Mouse (Mus musculus): Measurements from ENCODE around the gene Trmt44.
A peak's percentile ranks its signal among the peaks of the same experiment; 100 is the strongest.
"Not testable (repeated sequence)": the region's sequence is repeated elsewhere in the genome, so short reads cannot be mapped to it uniquely, and the experiment has no call there.

The Trmt44 gene

GRCm38 (mm10) chr5:35584259-35584658 lies 9.4 kb upstream of the Trmt44 start:
- not testable (repeated sequence) for DNase-seq

GRCm38 (mm10) chr5:35583221-35583783 lies 8.4 kb upstream of the Trmt44 start:
- DNase-seq, result no peak

GRCm38 (mm10) chr5:35582445-35583220 lies 7.8 kb upstream of the Trmt44 start, which contains the start of gene Acox3:
Acox3 (plus strand) TSS chr5:35583040.
- DNase-seq, result peak; percentile 97

- DNase-seq, result no peak
These were observed 5.5 kb upstream of the Trmt44 start for GRCm38 (mm10) chr5:35580156-35580922.

GRCm38 (mm10) chr5:35579247-35579893 lies 4.5 kb upstream of the Trmt44 start:
- no peak for DNase-seq

- no peak for DNase-seq
These were observed 3.5 kb upstream of the Trmt44 start for GRCm38 (mm10) chr5:35578411-35578810.

- no peak for DNase-seq
These were observed 1.6 kb upstream of the Trmt44 start for GRCm38 (mm10) chr5:35576409-35577020.

- no peak for DNase-seq
These were observed 3.3 kb downstream of the Trmt44 start for GRCm38 (mm10) chr5:35571546-35571945.

- no peak for DNase-seq
These were observed 8.2 kb downstream of the Trmt44 start for GRCm38 (mm10) chr5:35566632-35567031.

- DNase-seq, result no peak
These were observed 9.7 kb downstream of the Trmt44 start for GRCm38 (mm10) chr5:35565217-35565616.

GRCm38 (mm10) chr5:35563449-35563848 lies 11.4 kb downstream of the Trmt44 start:
- peak; percentile 57 for DNase-seq

GRCm38 (mm10) chr5:35562616-35563015 lies 12.3 kb downstream of the Trmt44 start:
- peak; percentile 59 for DNase-seq

- DNase-seq, result no peak
These were observed 15.4 kb downstream of the Trmt44 start for GRCm38 (mm10) chr5:35559447-35559846.

GRCm38 (mm10) chr5:35557946-35558621 lies 16.8 kb downstream of the Trmt44 start:
- no peak for DNase-seq

GRCm38 (mm10) chr5:35556393-35556792 lies 18.5 kb downstream of the Trmt44 start:
- DNase-seq, result no peak

GRCm38 (mm10) chr5:35552838-35553539 lies 21.9 kb downstream of the Trmt44 start:
- no peak for DNase-seq

GRCm38 (mm10) chr5:35551855-35552837 lies 22.7 kb downstream of the Trmt44 start:
- DNase-seq, result no peak

GRCm38 (mm10) chr5:35546127-35546526 lies 28.7 kb downstream of the Trmt44 start:
- no peak for DNase-seq

GRCm38 (mm10) chr5:35541059-35541790 lies 33.6 kb downstream of the Trmt44 start:
- no peak for DNase-seq
